Mouse (Mus musculus): ENCODE measurements around the gene Naa38. TPM values are rescaled to one million over a fixed set of nuclear protein-coding genes. Genes with fewer than 3 reads are reported as not detected.
"Not testable (repeated sequence)": the region's sequence is repeated elsewhere in the genome, so short reads cannot be mapped to it uniquely, and the experiment has no call there.

Naa38 gene
- 193 and 200 TPM in 2 replicates for polyA plus RNA-seq (2012; rRNA removed)

DNA sequence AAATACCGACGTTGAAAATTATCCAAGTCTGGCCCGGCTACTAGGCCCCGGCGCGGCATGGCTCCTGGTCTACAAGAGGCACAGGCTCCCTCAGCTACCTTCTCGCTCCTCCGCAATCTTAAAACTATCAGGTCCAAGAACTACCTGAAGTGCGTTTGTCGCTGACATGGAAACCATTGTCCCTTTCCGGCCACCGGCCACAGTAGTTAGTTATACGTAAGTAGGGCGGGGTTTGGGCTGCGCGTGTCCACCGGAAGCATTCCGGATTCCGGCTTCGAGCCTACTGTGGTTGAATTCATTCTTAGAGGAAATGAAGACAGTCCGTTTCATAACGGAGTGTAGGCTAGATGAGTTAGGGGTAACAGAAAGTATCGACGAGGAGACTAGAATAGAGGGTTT lies at the start of gene Naa38, which contains the start of gene Cyb5d1:
TSS of gene Naa38 (plus strand) at position 253 of the 399 bp plus-strand sequence.
TSS of gene Cyb5d1 (minus strand) at position 397 of the 399 bp plus-strand sequence.
- Histone ChIP-seq H3K4me3 (replicated peaks; ENCODE audit: insufficient read depth, low read depth, low read length) (peak within 1 kb of the TSS; percentile 88), H3K27ac (ENCODE audit: insufficient read depth, low read length) (peak within 1 kb of the TSS; percentile 92)
- not testable (repeated sequence) for H3K4me1 ChIP-seq (ENCODE audit: control insufficient read depth, insufficient read depth, low read length); H3K27me3 ChIP-seq (ENCODE audit: control insufficient read depth, insufficient read depth, low read length)
- WGBS = under 1% methylated on average over 24 of the region's 24 CpGs
- peak; percentile 93 to 95 for DNase-seq

DNA sequence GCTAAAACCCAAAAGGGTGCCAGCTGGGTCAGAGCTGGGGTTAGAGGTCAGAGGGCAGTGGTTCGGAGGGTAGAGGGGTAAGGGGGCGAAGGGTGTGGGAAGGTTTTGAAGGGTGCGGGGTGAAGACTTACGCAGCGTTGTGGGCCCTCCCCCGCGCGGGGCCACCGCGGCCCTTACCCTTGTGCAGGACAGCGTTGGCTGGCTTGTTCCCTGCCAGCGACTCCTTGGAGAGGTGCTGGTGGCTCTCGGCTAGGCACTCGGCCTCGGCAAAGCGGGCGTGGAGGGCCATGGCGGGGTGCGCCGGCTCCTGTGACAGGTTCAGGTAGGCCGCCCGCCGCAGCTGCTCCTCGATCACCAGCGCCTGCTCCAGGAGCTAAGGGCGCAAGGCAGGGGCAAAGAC lies 48.8 kb upstream of the Naa38 start:
- Histone ChIP-seq H3K27me3 (ENCODE audit: control insufficient read depth, insufficient read depth, low read length) (no peaks in the 10 kb centered on the region), H3K27ac (ENCODE audit: insufficient read depth, low read length) (no peak overlapping the region), H3K4me3 (replicated peaks; ENCODE audit: insufficient read depth, low read depth, low read length) (no peak overlapping the region), H3K4me1 (ENCODE audit: control insufficient read depth, insufficient read depth, low read length) (no peaks in the 10 kb centered on the region; the same call in 1 of the 2 replicates)
- TF ChIP-seq POLR2A (IDR thresholded peaks at IDR 0.05; ENCODE audit: borderline replicate concordance, insufficient read depth, low read length) (no peak), CTCF (IDR thresholded peaks at IDR 0.05; ENCODE audit: borderline replicate concordance, insufficient read depth, low read depth, low read length) (no peak)
- WGBS = 87% methylated on average over 24 of the region's 26 CpGs
- no peak for DNase-seq

- H3K4me3 ChIP-seq (replicated peaks; ENCODE audit: insufficient read depth, low read depth, low read length) = no peak overlapping the region
- TF ChIP-seq CTCF (IDR thresholded peaks at IDR 0.05; ENCODE audit: borderline replicate concordance, insufficient read depth, low read depth, low read length) (no peak), POLR2A (IDR thresholded peaks at IDR 0.05; ENCODE audit: borderline replicate concordance, insufficient read depth, low read length) (no peak)
- no peak overlapping the region for H3K27ac ChIP-seq (ENCODE audit: insufficient read depth, low read length)
- DNase-seq = no peak
- H3K27me3 ChIP-seq (ENCODE audit: control insufficient read depth, insufficient read depth, low read length) = no peaks in the 10 kb centered on the region
- 94% methylated on average over 5 of the region's 5 CpGs for WGBS
- no peaks in the 10 kb centered on the region for H3K4me1 ChIP-seq (ENCODE audit: control insufficient read depth, insufficient read depth, low read length)
Observed at GRCm38 (mm10) chr11:69356544-69356943, 38.7 kb upstream of the Naa38 start.

DNA sequence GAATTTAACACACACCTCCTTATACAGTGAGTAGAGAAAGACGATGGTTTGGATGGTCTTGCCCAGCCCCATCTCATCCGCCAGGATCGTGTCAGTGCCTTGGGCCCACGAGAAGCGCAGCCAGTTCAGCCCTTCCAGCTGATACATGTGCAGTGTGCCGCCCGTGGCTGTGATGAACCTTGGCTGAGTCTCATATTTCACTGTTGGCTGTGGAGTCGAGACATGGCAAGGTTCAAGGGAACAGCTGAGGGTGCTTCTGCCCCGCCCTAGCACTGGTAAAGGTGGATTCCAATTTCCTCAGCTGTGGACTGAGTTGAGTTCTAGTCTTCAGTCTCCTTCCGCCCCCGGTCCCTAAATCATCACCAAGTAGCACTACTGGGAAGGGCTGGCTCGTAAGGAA lies 37.6 kb upstream of the Naa38 start:
- no peak for DNase-seq

GRCm38 (mm10) chr11:69362021-69362420 lies 33.3 kb upstream of the Naa38 start:
- Histone ChIP-seq H3K27ac (ENCODE audit: insufficient read depth, low read length) (no peak overlapping the region), H3K27me3 (ENCODE audit: control insufficient read depth, insufficient read depth, low read length) (no peaks in the 10 kb centered on the region), H3K4me3 (replicated peaks; ENCODE audit: insufficient read depth, low read depth, low read length) (no peak overlapping the region), H3K4me1 (ENCODE audit: control insufficient read depth, insufficient read depth, low read length) (peaks cover 19% of the 10 kb centered on the region)
- 46% methylated on average over 7 of the region's 7 CpGs for WGBS
- DNase-seq = no peak
- no peak for TF ChIP-seq CTCF (IDR thresholded peaks at IDR 0.05; ENCODE audit: borderline replicate concordance, insufficient read depth, low read depth, low read length)
- no peak for TF ChIP-seq POLR2A (IDR thresholded peaks at IDR 0.05; ENCODE audit: borderline replicate concordance, insufficient read depth, low read length)

More for the DNA sequence above, 37.6 kb upstream of the Naa38 start:
- H3K27ac ChIP-seq (ENCODE audit: insufficient read depth, low read length) = no peak overlapping the region
- H3K4me3 ChIP-seq (replicated peaks; ENCODE audit: insufficient read depth, low read depth, low read length) = no peak overlapping the region
- TF ChIP-seq POLR2A (IDR thresholded peaks at IDR 0.05; ENCODE audit: borderline replicate concordance, insufficient read depth, low read length) = no peak
- TF ChIP-seq CTCF (IDR thresholded peaks at IDR 0.05; ENCODE audit: borderline replicate concordance, insufficient read depth, low read depth, low read length) = no peak
- WGBS = 74% methylated on average over 12 of the region's 12 CpGs
- H3K4me1 ChIP-seq (ENCODE audit: control insufficient read depth, insufficient read depth, low read length) = no peaks in the 10 kb centered on the region
- H3K27me3 ChIP-seq (ENCODE audit: control insufficient read depth, insufficient read depth, low read length) = no peaks in the 10 kb centered on the region

DNA sequence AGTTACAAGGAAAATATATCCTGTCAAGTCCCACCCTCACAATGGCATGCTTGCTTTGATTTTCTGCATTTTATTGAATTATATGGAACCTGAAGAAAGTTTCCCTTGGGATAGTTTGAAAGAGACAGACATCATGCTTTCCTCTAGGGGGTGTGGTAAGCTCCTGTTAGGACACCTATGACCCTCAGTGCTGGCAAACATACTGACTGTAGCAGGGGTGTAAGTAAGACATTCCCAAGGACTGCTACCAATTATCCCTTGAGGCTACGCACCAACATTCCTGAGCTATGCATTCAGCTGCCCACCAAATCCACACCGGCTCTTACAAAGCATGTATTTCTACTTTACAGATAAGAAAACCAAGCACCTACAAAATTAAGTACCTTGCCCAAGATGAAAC lies 32.8 kb upstream of the Naa38 start:
- WGBS = 92% methylated on average over 2 of the region's 2 CpGs
- no peak for DNase-seq
- peaks cover 19% of the 10 kb centered on the region for H3K4me1 ChIP-seq (ENCODE audit: control insufficient read depth, insufficient read depth, low read length)
- H3K4me3 ChIP-seq (replicated peaks; ENCODE audit: insufficient read depth, low read depth, low read length) = no peak overlapping the region
- no peak overlapping the region for H3K27ac ChIP-seq (ENCODE audit: insufficient read depth, low read length)
- no peaks in the 10 kb centered on the region for H3K27me3 ChIP-seq (ENCODE audit: control insufficient read depth, insufficient read depth, low read length)
- no peak for TF ChIP-seq POLR2A (IDR thresholded peaks at IDR 0.05; ENCODE audit: borderline replicate concordance, insufficient read depth, low read length)
- no peak for TF ChIP-seq CTCF (IDR thresholded peaks at IDR 0.05; ENCODE audit: borderline replicate concordance, insufficient read depth, low read depth, low read length)

GRCm38 (mm10) chr11:69364376-69364775 lies 30.9 kb upstream of the Naa38 start:
- 46% methylated on average over 8 of the region's 8 CpGs for WGBS
- Histone ChIP-seq H3K4me1 (ENCODE audit: control insufficient read depth, insufficient read depth, low read length) (peaks cover 26% of the 10 kb centered on the region), H3K27me3 (ENCODE audit: control insufficient read depth, insufficient read depth, low read length) (no peaks in the 10 kb centered on the region), H3K27ac (ENCODE audit: insufficient read depth, low read length) (0 out of 2 replicates have a peak overlapping the region, but pooled peaks have one; percentile 18), H3K4me3 (replicated peaks; ENCODE audit: insufficient read depth, low read depth, low read length) (no peak overlapping the region)
- no peak for DNase-seq
- TF ChIP-seq POLR2A (IDR thresholded peaks at IDR 0.05; ENCODE audit: borderline replicate concordance, insufficient read depth, low read length) (no peak), CTCF (IDR thresholded peaks at IDR 0.05; ENCODE audit: borderline replicate concordance, insufficient read depth, low read depth, low read length) (no peak)

DNA sequence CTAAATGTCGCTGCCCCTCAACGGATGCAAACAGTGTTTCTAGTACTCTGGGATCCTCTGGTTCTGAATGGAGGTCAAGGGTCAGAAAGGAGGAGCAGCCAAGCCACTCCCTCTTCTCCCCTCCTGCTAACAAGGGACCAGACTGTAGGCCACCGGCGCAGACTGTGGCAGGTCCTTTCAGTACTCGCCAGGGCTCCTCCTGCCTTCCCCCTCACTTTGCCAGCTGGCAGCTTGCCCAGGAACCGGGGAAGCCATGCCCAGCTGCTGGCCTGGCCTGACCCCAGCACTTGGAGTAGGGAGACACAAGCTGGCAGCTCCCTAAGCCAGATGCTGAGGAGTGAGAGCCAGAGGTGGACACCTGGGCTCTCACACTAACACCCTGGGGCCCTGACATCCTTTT lies 30.4 kb upstream of the Naa38 start:
- WGBS = 5% methylated on average over 6 of the region's 6 CpGs
- no peak overlapping the region for H3K4me3 ChIP-seq (replicated peaks; ENCODE audit: insufficient read depth, low read depth, low read length)

More for the DNA sequence above, 30.4 kb upstream of the Naa38 start:
- peaks cover 26% of the 10 kb centered on the region for H3K4me1 ChIP-seq (ENCODE audit: control insufficient read depth, insufficient read depth, low read length)
- H3K27me3 ChIP-seq (ENCODE audit: control insufficient read depth, insufficient read depth, low read length) = no peaks in the 10 kb centered on the region
- TF ChIP-seq CTCF (IDR thresholded peaks at IDR 0.05; ENCODE audit: borderline replicate concordance, insufficient read depth, low read depth, low read length) = no peak
- TF ChIP-seq POLR2A (IDR thresholded peaks at IDR 0.05; ENCODE audit: borderline replicate concordance, insufficient read depth, low read length) = no peak
- peak; percentile 89 to 90 for DNase-seq
- H3K27ac ChIP-seq (ENCODE audit: insufficient read depth, low read length) = peak overlapping the region; percentile 60; the same call in 1 of the 2 replicates

All from cerebellum, adult 2 months (tissue).